Mouse (Mus musculus) left cerebral cortex, adult 9 months (tissue): ENCODE measurements at regions not wholly inside any gene's neighbourhood (a gene's known extent, or its start where the extent isn't known, plus 50 kb on each side); places are given as distances from the start of the nearest gene placed in this dataset.

ENCODE experiments used
- DNase-seq, 2 experiments: peaks; one replicate each; pipeline ENCODE4 v3.0.0; 2022; ENCODE audit warnings: low spot score in 2 of 2

DNA sequence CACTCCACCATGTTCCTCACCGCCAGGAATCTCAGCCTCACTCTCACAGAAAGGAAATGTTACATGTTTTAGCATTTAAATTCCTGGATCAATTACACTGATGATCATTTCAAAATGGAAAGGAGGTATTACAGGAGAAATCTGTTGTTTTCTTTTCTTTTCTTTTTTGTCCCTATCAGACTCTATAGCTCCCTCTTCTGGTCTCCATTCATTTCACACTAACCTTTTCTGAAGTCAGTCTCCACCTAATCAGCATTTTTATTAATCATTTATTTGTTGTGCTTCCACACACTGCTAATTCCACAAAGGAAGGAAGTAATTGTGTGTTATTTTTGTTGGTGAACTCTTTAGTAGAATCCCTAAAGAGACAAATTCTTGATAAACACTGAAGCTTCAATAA lies 130.5 kb upstream of the Car10 start:
- DNase-seq, result no peak

- no peak for DNase-seq
These were observed 98.2 kb upstream of the Car10 start for GRCm38 (mm10) chr11:92999603-93000002.

GRCm38 (mm10) chr11:93005991-93006390 lies 91.8 kb upstream of the Car10 start:
- DNase-seq, result no peak

DNA sequence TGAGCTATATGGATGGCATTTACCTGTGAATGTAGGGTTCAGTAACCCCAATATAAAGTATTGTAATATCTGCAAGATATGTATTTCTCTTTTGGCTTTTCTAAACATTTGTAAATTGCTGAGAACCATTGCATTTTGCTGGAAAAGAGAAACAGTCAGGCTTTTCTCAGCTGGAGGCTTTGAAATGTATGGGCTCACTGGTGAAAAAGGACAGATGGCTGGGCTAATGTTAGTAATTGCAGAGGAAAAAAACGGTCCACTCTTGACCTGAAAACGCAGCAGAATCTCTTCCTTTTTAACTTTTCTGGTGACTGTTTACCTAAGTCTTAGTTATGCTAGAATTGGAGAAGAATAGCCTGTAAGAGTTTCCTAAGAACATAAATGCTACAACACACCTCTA lies 71.8 kb upstream of the Car10 start:
- no peak for DNase-seq

- peak in 1 of 2 experiments; percentile 22 for DNase-seq
These were observed 62.3 kb upstream of the Car10 start for GRCm38 (mm10) chr11:93035509-93035908.

DNA sequence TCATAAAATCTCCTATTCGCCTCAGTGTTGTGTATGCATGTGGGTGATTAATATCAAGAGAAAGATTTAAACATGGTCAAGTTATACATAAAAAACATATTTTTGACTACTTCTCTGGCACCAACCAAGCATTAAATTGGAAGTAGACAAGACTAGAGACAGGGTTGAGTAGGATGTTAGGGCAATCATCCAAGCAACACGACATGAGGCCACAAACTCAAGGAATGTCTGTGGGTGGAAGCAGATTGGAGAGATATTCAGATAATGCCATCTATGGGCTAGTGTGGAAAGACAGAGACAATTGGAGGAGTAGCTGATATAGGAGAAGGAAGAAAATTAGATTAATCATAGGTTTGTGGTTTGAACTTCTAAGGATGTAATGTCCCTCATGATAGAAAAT lies 60.0 kb upstream of the Car10 start:
- DNase-seq, result peak in 1 of 2 experiments; percentile 22

DNA sequence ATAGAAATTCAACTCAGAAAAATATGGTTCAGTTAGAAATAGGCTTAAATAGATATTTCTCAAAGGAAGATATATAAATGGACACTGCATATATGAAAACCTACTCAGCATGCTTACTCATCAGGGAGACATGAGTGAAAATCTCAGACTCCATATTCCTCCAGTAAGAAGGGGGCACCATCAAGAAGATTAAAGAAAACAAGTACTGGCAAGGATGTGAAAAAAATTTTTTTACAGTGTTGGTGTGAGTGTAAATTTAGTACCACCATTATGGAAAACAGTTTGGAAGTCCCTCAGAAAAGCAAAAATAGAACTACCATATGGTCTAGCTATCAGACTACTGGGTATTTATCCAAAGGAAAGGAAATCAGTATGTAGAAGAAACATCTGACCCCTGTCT lies 58.5 kb upstream of the Car10 start:
- no peak for DNase-seq

GRCm38 (mm10) chr11:93040816-93041215 lies 57.0 kb upstream of the Car10 start:
- DNase-seq, result no peak

DNA sequence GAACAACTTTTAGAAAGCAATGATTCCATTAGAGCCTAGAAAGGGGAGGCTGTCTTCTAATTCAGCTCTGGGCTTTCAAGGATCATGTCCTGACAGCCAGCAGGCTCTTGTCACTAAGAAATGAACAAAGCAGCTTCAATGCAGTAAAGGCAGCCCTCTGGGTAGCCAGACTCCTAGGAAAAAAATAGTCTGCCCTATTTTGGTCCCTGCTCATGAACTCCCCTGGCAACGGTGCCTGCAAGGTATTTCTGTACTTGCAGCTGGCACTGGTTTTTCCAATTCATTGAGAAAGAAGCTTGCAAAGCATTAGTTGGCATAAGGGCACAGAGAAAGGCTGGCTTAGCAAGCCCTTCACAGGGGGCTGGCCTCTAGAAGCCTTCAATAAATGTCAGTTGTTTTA lies 52.8 kb upstream of the Car10 start:
- DNase-seq, result peak in 1 of 2 experiments; percentile 36
